Mouse (Mus musculus): ENCODE measurements around the gene Ppp6r3.

Ppp6r3 gene

GRCm38 (mm10) chr19:3528646-3529045 lies 46.9 kb downstream of the Ppp6r3 start:
- ATAC-seq (ENCODE audit: low TSS enrichment): no peak

GRCm38 (mm10) chr19:3527531-3527930 lies 48.0 kb downstream of the Ppp6r3 start:
- 0 out of 2 replicates have a peak, but pooled peaks have one; percentile 28 for ATAC-seq (ENCODE audit: low TSS enrichment)

GRCm38 (mm10) chr19:3519471-3520169 lies 55.9 kb downstream of the Ppp6r3 start:
- no peak for ATAC-seq (ENCODE audit: low TSS enrichment)

GRCm38 (mm10) chr19:3497216-3497615 lies 78.3 kb downstream of the Ppp6r3 start:
- ATAC-seq (ENCODE audit: low TSS enrichment): no peak

GRCm38 (mm10) chr19:3489826-3490225 lies 85.7 kb downstream of the Ppp6r3 start:
- ATAC-seq (ENCODE audit: low TSS enrichment): peak; percentile 52; the same call in 1 of the 2 replicates

GRCm38 (mm10) chr19:3482831-3483230 lies 92.7 kb downstream of the Ppp6r3 start:
- ATAC-seq (ENCODE audit: low TSS enrichment): peak; percentile 91

GRCm38 (mm10) chr19:3480101-3480500 lies 95.4 kb downstream of the Ppp6r3 start:
- ATAC-seq (ENCODE audit: low TSS enrichment): peak; percentile 39; the same call in 1 of the 2 replicates

GRCm38 (mm10) chr19:3476996-3477395 lies 98.6 kb downstream of the Ppp6r3 start:
- ATAC-seq (ENCODE audit: low TSS enrichment): peak; percentile 89

GRCm38 (mm10) chr19:3471218-3471617 lies 104.3 kb downstream of the Ppp6r3 start:
- ATAC-seq (ENCODE audit: low TSS enrichment): no peak

- no peak for ATAC-seq (ENCODE audit: low TSS enrichment)
These were observed 108.0 kb downstream of the Ppp6r3 start for GRCm38 (mm10) chr19:3467574-3467973.

GRCm38 (mm10) chr19:3459986-3460385 lies 115.6 kb downstream of the Ppp6r3 start:
- no peak for ATAC-seq (ENCODE audit: low TSS enrichment)

GRCm38 (mm10) chr19:3458331-3459099 lies 117.0 kb downstream of the Ppp6r3 start:
- ATAC-seq (ENCODE audit: low TSS enrichment): no peak

GRCm38 (mm10) chr19:3457700-3458099 lies 117.8 kb downstream of the Ppp6r3 start:
- peak; percentile 38; the same call in 1 of the 2 replicates for ATAC-seq (ENCODE audit: low TSS enrichment)

GRCm38 (mm10) chr19:3451649-3452048 lies 123.9 kb downstream of the Ppp6r3 start:
- ATAC-seq (ENCODE audit: low TSS enrichment): no peak

- peak; percentile 82 for ATAC-seq (ENCODE audit: low TSS enrichment)
These were observed 124.4 kb downstream of the Ppp6r3 start for GRCm38 (mm10) chr19:3451170-3451569.

GRCm38 (mm10) chr19:3450714-3451113 lies 124.8 kb downstream of the Ppp6r3 start:
- no peak for ATAC-seq (ENCODE audit: low TSS enrichment)

GRCm38 (mm10) chr19:3449248-3449647 lies 126.3 kb downstream of the Ppp6r3 start:
- no peak for ATAC-seq (ENCODE audit: low TSS enrichment)

GRCm38 (mm10) chr19:3447348-3447747 lies 128.2 kb downstream of the Ppp6r3 start:
- no peak for ATAC-seq (ENCODE audit: low TSS enrichment)

- ATAC-seq (ENCODE audit: low TSS enrichment): no peak
These were observed 134.5 kb downstream of the Ppp6r3 start for GRCm38 (mm10) chr19:3441092-3441491.

- no peak for ATAC-seq (ENCODE audit: low TSS enrichment)
These were observed 134.9 kb downstream of the Ppp6r3 start for GRCm38 (mm10) chr19:3440667-3441066.

GRCm38 (mm10) chr19:3437980-3438379 lies 137.6 kb downstream of the Ppp6r3 start:
- no peak for ATAC-seq (ENCODE audit: low TSS enrichment)

GRCm38 (mm10) chr19:3436840-3437239 lies 138.7 kb downstream of the Ppp6r3 start:
- no peak for ATAC-seq (ENCODE audit: low TSS enrichment)

- no peak for ATAC-seq (ENCODE audit: low TSS enrichment)
These were observed 139.7 kb downstream of the Ppp6r3 start for GRCm38 (mm10) chr19:3435824-3436223.
